Mouse (Mus musculus) heart, embryonic 14.5 days (tissue): ENCODE measurements at regions not wholly inside any gene's neighbourhood (a gene's known extent, or its start where the extent isn't known, plus 50 kb on each side); places are given as distances from the start of the nearest gene placed in this dataset.
"Not testable (repeated sequence)": the region's sequence is repeated elsewhere in the genome, so short reads cannot be mapped to it uniquely, and the experiment has no call there.

Experiments
- ATAC-seq: fragments of 200-750 bp; cut with Nextera tagmentation; 2 replicates; pipeline ENCODE4 v1.8.0; 2017; ENCODE audit warnings: low read depth, moderate TSS enrichment; ENCODE audit not compliant: insufficient number of reproducible peaks, insufficient read depth, low FRiP score
- H3K27ac ChIP-seq, 2 experiments: fragments of 200-500 bp in 1 of 2; fragments of 300-500 bp in 1 of 2; sonication (generic) in 1 of 2; replicated peaks in 1 of 2; 2 replicates each; pipeline ENCODE4 v1.5.1; 2012 to 2014; ENCODE audit warnings: low read depth in 2 of 2, low read length in 2 of 2, control low read depth in 1 of 2, mild to moderate bottlenecking in 1 of 2, mixed read lengths in 1 of 2; ENCODE audit not compliant: control insufficient read depth in 1 of 2, insufficient read depth in 1 of 2
- H3K27me3 ChIP-seq: fragments of 300-500 bp; sonication (generic); 2 replicates; pipeline ENCODE4 v1.6.1; 2014; ENCODE audit warnings: mild to moderate bottlenecking, low read length, control low read depth; ENCODE audit not compliant: control insufficient read depth, insufficient read depth
- H3K36me3 ChIP-seq: fragments of 300-500 bp; sonication (generic); 2 replicates; pipeline ENCODE4 v1.6.1; 2014; ENCODE audit warnings: mild to moderate bottlenecking, control low read depth, low read length, mixed read lengths; ENCODE audit not compliant: control insufficient read depth, insufficient read depth
- H3K4me1 ChIP-seq, 2 experiments: fragments of 200-500 bp in 1 of 2; fragments of 300-500 bp in 1 of 2; sonication (generic) in 1 of 2; 2 replicates each; pipeline ENCODE4 v1.6.1; 2012 to 2014; ENCODE audit warnings: low read length in 2 of 2, control low read depth in 1 of 2, mixed read lengths in 1 of 2; ENCODE audit not compliant: control insufficient read depth in 2 of 2, insufficient read depth in 2 of 2
- H3K4me2 ChIP-seq: fragments of 300-500 bp; sonication (generic); 2 replicates; pipeline ENCODE4 v1.6.1; 2014; ENCODE audit warnings: mild to moderate bottlenecking, low read length
- H3K4me3 ChIP-seq, 2 experiments: fragments of 200-500 bp in 1 of 2; fragments of 300-500 bp in 1 of 2; sonication (generic) in 1 of 2; 2 replicates each; pipeline ENCODE4 v1.5.1; 2012 to 2014; ENCODE audit warnings: low read length in 2 of 2, mild to moderate bottlenecking in 2 of 2, control low read depth in 1 of 2, low read depth in 1 of 2, moderate library complexity in 1 of 2; ENCODE audit not compliant: control insufficient read depth in 1 of 2, insufficient read depth in 1 of 2
- H3K9ac ChIP-seq: fragments of 300-500 bp; sonication (generic); 2 replicates; pipeline ENCODE4 v1.6.1; 2014; ENCODE audit warnings: mild to moderate bottlenecking, low read length
- H3K9me3 ChIP-seq: fragments of 300-500 bp; sonication (generic); 2 replicates; pipeline ENCODE4 v1.6.1; 2016; ENCODE audit warnings: low read length, control low read depth; ENCODE audit not compliant: control insufficient read depth
- WGBS: fragments of 180-500 bp; shearing (Covaris S2); extraction: QIAGEN DNeasy Blood & Tissue Kit; methylation state at CpG from one replicate; pipeline ENCODE4 v1.1.7; 2014; 5-methylcytosine and 5-hydroxymethylcytosine counted together

DNA sequence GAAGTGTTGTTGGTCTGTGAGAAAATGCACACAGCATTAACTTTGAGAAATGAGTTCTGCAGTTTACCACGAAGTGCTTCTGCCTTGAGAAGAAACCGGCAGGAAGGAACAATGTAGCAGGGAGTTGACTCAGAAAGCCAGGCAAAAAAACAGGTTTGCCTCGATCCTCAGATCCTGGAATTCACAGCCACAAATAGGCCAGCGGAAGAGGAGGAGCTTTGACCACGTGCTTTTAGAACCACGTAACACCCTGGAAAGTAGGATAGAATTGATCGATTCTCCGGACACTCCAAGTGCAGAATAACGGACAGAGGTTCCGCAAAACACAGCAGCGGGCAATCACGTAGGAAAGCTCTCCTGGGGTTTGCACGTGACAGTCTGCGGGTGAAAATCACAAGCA lies 106.0 kb upstream of the Rhobtb1 start:
- Histone ChIP-seq H3K9me3 (0 out of 2 replicates have a peak, but pooled peaks cover 3% of the 10 kb centered on the region), H3K36me3 (no peaks in the 10 kb centered on the region), H3K27me3 (no peaks in the 10 kb centered on the region), H3K27ac (no peak overlapping the region), H3K4me2 (no peak overlapping the region), H3K4me1 (no peaks in the 10 kb centered on the region; a peak in 1 of 4 replicates), H3K4me3 (no peak overlapping the region), H3K9ac (no peak overlapping the region)
- 73% methylated on average over 14 of the region's 14 CpGs for WGBS
- ATAC-seq, result no peak

DNA sequence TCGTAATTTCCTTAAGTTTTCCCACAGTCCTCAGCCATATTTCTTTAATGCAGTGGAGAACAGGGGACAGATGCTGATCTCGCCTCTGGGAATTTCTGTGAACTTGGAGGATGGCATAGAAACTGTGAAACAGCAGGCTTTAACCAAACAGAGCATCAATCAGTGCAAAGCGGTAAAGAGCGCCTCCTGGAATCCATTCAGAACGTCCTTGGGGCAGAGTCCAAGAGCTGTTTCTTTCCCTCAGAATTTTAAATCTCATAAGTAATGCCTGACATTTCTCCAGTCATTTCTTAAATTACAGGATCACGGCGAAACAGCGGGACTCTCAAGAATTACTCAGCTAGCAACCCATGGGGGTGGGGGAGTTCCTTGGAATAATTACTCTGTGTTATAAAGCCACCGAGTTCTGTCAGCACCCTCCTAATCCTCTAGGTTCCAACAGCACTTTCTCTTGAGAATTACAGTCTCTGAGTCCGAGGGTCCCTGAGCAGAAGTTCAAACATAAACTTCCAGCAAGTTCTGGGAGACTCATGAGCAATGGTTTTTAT lies 105.2 kb upstream of the Rhobtb1 start:
- no peak for ATAC-seq
- Histone ChIP-seq H3K4me1 (no peaks in the 10 kb centered on the region; a peak in 1 of 4 replicates), H3K9ac (no peak overlapping the region), H3K4me2 (no peak overlapping the region), H3K4me3 (no peak overlapping the region), H3K27ac (no peak overlapping the region), H3K36me3 (no peaks in the 10 kb centered on the region), H3K27me3 (no peaks in the 10 kb centered on the region), H3K9me3 (0 out of 2 replicates have a peak, but pooled peaks cover 3% of the 10 kb centered on the region)
- WGBS, result 62% methylated on average over 10 of the region's 10 CpGs

DNA sequence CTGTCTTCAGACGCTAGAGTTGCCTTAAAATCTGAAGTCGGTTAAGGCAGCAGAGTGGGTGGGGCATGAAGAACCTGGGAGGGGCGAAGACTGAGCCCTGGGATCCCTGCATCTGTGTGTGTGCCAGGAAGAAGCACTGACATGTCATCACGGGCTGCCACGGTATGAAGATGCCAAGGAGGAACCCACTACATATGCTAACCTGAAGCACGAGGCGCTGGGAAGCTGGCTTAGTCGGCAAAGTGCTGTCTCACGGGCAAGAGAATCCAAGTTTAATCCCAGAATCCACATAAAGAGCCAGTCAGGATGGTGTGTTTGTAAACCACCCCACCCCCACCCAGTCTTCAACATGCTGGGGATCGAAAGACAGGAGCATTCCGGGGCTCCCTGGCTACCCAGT lies 73.2 kb upstream of the Rhobtb1 start:
- Histone ChIP-seq H3K4me2 (no peak overlapping the region), H3K36me3 (no peaks in the 10 kb centered on the region), H3K4me3 (no peak overlapping the region), H3K27ac (no peak overlapping the region), H3K27me3 (no peaks in the 10 kb centered on the region; the same call in 1 of the 2 replicates), H3K9me3 (no peaks in the 10 kb centered on the region), H3K9ac (no peak overlapping the region), H3K4me1 (no peaks in the 10 kb centered on the region)
- no peak for ATAC-seq
- 62% methylated on average over 11 of the region's 11 CpGs for WGBS

DNA sequence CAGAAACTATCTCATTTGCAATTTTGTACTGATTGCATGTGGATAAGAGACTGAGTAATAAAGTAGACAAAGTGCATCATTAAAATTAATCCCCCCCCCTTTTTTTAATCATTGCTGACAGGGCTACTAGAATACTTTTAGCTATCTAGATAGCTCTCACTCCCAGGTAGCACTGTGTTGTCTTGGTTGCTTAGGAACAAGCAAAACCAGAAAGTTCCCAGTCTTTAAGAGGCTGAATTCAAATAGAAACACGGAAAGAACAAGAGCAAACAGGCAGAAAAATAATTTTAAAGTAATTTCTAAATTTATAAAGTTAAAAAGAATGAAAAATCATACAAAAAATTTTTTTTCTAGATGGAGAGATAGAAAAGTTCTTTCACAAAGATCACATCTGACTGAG lies 65.0 kb upstream of the Rhobtb1 start:
- no peaks in the 10 kb centered on the region for H3K9me3 ChIP-seq
- H3K27ac ChIP-seq, result no peak overlapping the region
- 40% methylated on average over 1 of the region's 1 CpGs for WGBS
- no peak overlapping the region for H3K9ac ChIP-seq
- H3K4me2 ChIP-seq, result no peak overlapping the region
- no peaks in the 10 kb centered on the region for H3K4me1 ChIP-seq
- no peak for ATAC-seq
- H3K27me3 ChIP-seq, result no peaks in the 10 kb centered on the region
- H3K4me3 ChIP-seq, result no peak overlapping the region
- no peaks in the 10 kb centered on the region for H3K36me3 ChIP-seq

DNA sequence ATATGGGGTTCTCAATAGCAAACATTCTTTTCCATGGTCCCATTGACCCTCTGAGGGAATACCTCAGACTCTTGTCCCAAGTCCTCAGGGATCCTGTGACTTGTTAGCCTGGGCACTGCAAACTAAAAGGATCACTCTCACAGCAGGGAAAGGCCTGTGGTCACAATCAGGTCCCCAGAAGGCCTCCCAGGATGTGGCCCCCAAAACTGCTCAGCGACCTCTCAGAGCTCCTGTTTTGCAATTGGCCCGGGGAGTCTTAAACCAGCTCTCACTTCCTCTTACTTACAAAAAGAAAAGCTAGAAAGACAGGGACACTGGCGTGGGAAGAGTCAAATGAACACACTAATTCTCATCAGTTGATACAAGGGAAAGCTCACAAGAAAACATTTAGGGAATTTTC lies 59.4 kb upstream of the Rhobtb1 start:
- ATAC-seq, result no peak
- H3K9ac ChIP-seq, result no peak overlapping the region
- 71% methylated on average over 3 of the region's 3 CpGs for WGBS

DNA sequence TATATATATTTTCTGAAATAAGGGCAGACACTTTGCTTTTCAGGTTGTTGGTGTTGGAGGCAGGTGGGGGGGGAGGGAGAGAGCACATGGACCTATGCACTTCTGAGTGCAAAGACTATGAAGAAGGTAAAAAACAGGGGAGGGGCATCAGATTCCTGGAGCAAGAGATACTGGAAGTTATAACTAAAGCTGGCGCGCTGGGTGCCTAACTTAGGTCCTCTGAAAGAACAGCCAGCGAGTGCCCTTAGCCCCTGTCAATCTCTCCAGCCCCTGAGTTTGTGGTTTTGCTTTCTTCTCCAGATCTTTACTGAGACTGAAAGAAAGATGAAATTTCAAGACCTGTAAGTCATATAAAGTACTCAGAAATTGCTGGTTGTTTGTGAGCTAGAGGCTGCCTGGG lies 51.2 kb upstream of the Rhobtb1 start:
- Histone ChIP-seq H3K27me3 (no peaks in the 10 kb centered on the region), H3K27ac (no peak overlapping the region), H3K9me3 (0 out of 2 replicates have a peak, but pooled peaks cover 2% of the 10 kb centered on the region), H3K4me3 (no peak overlapping the region), H3K4me2 (no peak overlapping the region), H3K9ac (no peak overlapping the region), H3K36me3 (no peaks in the 10 kb centered on the region), H3K4me1 (peaks cover 0 to 5% of the 10 kb centered on the region in 2 experiments; a peak in 2 of 4 replicates)
- WGBS, result 83% methylated on average over 3 of the region's 3 CpGs
- no peak for ATAC-seq

More for the DNA sequence above, 59.4 kb upstream of the Rhobtb1 start:
- no peak overlapping the region for H3K27ac ChIP-seq
- H3K9me3 ChIP-seq, result no peaks in the 10 kb centered on the region; the same call in 1 of the 2 replicates
- H3K36me3 ChIP-seq, result no peaks in the 10 kb centered on the region
- H3K4me1 ChIP-seq, result no peaks in the 10 kb centered on the region
- H3K4me2 ChIP-seq, result no peak overlapping the region
- no peaks in the 10 kb centered on the region for H3K27me3 ChIP-seq
- no peak overlapping the region for H3K4me3 ChIP-seq

DNA sequence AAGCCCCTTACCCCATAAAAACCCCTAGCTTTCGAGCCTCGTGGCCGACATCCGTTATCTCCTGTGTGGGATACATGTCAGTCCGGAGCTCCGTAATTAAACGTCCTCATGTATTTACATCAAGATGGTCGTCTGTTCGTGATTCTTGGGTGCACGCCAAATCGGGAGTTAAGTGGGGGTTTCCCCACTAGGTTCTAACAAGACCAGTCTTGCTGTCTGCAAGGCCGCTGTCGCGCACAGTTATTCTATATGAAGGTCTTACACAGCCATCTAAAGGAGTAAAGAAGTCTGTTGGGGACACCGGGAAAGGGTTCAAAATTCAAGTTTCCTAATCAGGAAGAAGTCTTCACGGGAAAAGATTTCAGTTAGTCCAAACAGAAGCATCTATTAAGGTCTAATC lies 50.5 kb upstream of the Rhobtb1 start:
- WGBS, result 68% methylated on average over 16 of the region's 16 CpGs

More for the DNA sequence above, 50.5 kb upstream of the Rhobtb1 start:
- not testable (repeated sequence) for H3K27me3 ChIP-seq, H3K9me3 ChIP-seq, H3K9ac ChIP-seq, H3K4me3 ChIP-seq, H3K27ac ChIP-seq, H3K4me1 ChIP-seq, H3K36me3 ChIP-seq, ATAC-seq, H3K4me2 ChIP-seq
